ENCODE assay signal across 16 mouse cellular contexts in genomic region chr1:120064036-120064682, GRCm38 (mm10). TPM values are rescaled to one million over a fixed set of nuclear protein-coding genes. Genes with fewer than 3 reads are reported as not detected.
"Had no signal": no experiment of that assay in that cellular context is flagged by ENCODE, and none has a peak within 500 bp of the region (broad histone marks: within the 10 kb centered on the region; RNA-seq: fewer than 3 reads in every experiment).

No protein-coding gene starts in this region.

- H3K9ac ChIP-seq: limb, embryonic 12.5 days; liver, embryonic 14.5 days; lung, embryonic 15.5 days; midbrain, embryonic 15.5 days; neural tube, embryonic 12.5 days had no signal

- H3K36me3 ChIP-seq: limb, embryonic 12.5 days; lung, embryonic 15.5 days; midbrain, embryonic 15.5 days; neural tube, embryonic 12.5 days had no signal

- ATAC-seq: hindbrain, postnatal 0 days; midbrain, embryonic 15.5 days had no signal

- DNase-seq: kidney, postnatal 4 days; lung, postnatal 14 days; retina, postnatal 1 day; thymus, postnatal 4 days had no signal

- H3K27ac ChIP-seq: hindbrain, postnatal 0 days; kidney, postnatal 0 days; layer of hippocampus, adult 2 months; limb, embryonic 12.5 days; liver, embryonic 14.5 days; lung, embryonic 15.5 days; macrophage; midbrain, embryonic 15.5 days; neural tube, embryonic 12.5 days had no signal

- H3K4me1 ChIP-seq: limb, embryonic 12.5 days; lung, embryonic 15.5 days; megakaryocyte, embryonic 14.5 days; midbrain, embryonic 15.5 days; neural tube, embryonic 12.5 days had no signal

- H3K4me2 ChIP-seq: limb, embryonic 12.5 days; lung, embryonic 15.5 days; midbrain, embryonic 11.5 days; midbrain, embryonic 15.5 days; neural tube, embryonic 12.5 days had no signal

- H3K4me3 ChIP-seq: layer of hippocampus, adult 2 months; limb, embryonic 12.5 days; lung, embryonic 15.5 days; megakaryocyte, embryonic 14.5 days; midbrain, embryonic 15.5 days; neural tube, embryonic 12.5 days had no signal

- H3K9me3 ChIP-seq: limb, embryonic 12.5 days; lung, embryonic 15.5 days; megakaryocyte, embryonic 14.5 days; midbrain, embryonic 15.5 days; neural tube, embryonic 12.5 days had no signal

- H3K27me3 ChIP-seq: limb, embryonic 12.5 days; lung, embryonic 15.5 days; midbrain, embryonic 15.5 days; neural tube, embryonic 12.5 days had no signal

RNA-seq across cellular contexts. Expression of gene Sctr, which starts 57.5 kb away (rescaled TPM):
- total RNA-seq: monocyte, adult 5-6 weeks had no signal
- polyA plus RNA-seq: limb, embryonic 12.5 days; macrophage had no signal
